Mouse (Mus musculus): ENCODE measurements around the gene Clec3a.

Clec3a gene

GRCm38 (mm10) chr8:114455953-114456352 is 38.1 kb downstream of the Clec3a start:
- no peak for DNase-seq (ENCODE audit: low read depth, low spot score)

GRCm38 (mm10) chr8:114458113-114458784 is 40.4 kb downstream of the Clec3a start:
- DNase-seq (ENCODE audit: low read depth, low spot score) = no peak

- peak; percentile 47 for DNase-seq (ENCODE audit: low read depth, low spot score)
Measured at GRCm38 (mm10) chr8:114460600-114460999, 42.7 kb downstream of the Clec3a start.

DNA sequence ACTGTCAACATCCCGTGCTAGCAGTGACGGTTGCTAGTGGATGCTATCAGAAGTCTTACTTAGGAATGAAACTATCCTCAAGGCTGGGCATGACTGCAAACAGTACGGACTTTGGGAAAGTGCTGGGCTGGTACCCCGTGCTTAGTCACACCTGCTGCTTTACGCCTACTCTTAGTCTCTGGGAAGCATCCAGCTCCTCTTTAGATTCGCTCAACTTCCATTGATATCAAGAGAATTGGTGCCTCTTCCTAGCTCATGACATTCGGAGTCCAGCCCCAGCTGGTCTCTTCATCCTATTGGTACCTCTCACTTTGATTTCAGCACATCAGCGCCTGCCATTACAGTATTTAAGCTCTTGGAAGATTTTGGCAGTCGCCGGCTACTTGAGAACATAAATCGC is 44.7 kb downstream of the Clec3a start:
- no peak for DNase-seq (ENCODE audit: low read depth, low spot score)

- no peak for DNase-seq (ENCODE audit: low read depth, low spot score)
Measured at GRCm38 (mm10) chr8:114463305-114463704, 45.4 kb downstream of the Clec3a start.

DNA sequence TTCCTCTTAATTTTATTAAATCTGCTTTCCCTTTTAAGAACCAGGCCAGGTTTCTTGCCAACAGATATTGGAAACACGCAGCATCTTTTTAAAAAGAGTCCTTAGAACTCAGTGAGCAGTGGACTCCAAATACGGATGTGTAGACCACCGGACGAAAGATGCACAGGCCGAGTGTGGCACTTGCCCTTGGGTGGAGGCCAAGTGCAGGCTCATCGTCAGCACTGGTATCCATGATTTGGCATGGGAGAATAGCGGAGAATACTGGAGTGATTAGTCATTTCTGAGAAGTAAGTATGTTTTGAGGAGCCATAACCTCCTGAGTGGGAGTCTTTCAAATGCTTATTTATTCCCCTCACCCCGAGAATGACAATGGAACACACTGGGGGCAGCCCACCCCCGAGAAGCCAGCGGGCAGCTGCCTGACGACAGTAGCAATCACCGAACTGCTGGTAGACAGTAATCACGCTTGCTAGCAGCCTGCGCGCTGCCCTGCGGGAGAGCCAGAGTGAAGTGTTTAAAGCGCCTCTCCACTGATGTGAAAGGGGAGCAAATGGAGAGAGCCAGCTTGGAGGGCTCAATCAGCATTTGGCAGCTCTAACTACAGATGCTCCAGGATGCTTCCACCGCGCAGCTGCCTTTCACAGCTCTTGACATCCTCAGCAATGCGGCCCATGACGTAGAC is 50.8 kb downstream of the Clec3a start:
- no peak for DNase-seq (ENCODE audit: low read depth, low spot score)

- no peak for DNase-seq (ENCODE audit: low read depth, low spot score)
Measured at GRCm38 (mm10) chr8:114469208-114469590, 51.3 kb downstream of the Clec3a start.

DNA sequence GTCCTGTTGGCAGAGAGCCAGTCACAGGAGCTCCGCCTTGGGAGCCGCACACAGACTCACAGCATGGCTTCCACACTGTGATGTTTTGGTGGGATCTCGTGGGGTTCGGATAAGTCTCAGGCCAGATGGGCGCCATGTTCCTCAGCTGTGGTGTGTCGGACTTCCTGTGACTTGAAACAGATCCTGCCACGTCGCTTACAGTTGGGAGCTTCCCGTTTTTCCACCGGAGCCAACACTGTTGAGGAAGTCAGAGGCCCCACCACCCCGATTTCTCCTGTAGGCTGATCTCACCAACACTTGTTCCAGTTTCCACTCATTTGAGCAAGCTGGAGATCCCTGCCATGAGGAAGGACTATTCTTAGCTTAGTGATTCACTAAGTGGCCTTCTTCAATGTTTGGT is 55.7 kb downstream of the Clec3a start:
- no peak for DNase-seq (ENCODE audit: low read depth, low spot score)
